Mouse (Mus musculus): ENCODE data around the gene Otop1. TPM values are rescaled to one million over a fixed set of nuclear protein-coding genes. Genes with fewer than 3 reads are reported as not detected.

The Otop1 gene
- total RNA-seq, 1 experiment, result 1.5 TPM

GRCm38 (mm10) chr5:38241473-38241834 lies 34.3 kb upstream of the Otop1 start:
- DNase-seq (ENCODE audit: low read depth, low spot score), result no peak
- no peaks in the 10 kb centered on the region for H3K4me1 ChIP-seq (ENCODE audit: control insufficient read depth in 2 of 2, insufficient read depth in 2 of 2, low read length in 2 of 2, poor library complexity in 1 of 2)
- TF ChIP-seq CHD2 (IDR thresholded peaks at IDR 0.05; ENCODE audit: low read depth, low read length), result no peak
- no peaks in the 10 kb centered on the region for H3K9me3 ChIP-seq (ENCODE audit: control insufficient read depth, insufficient read depth, low read depth, low read length)
- no peaks in the 10 kb centered on the region for H3K36me3 ChIP-seq (ENCODE audit: control insufficient read depth, insufficient read depth, low read length, poor library complexity, severe bottlenecking)
- in situ Hi-C loops (cut with MboI; ENCODE audit: low sequenced_read_pairs in 2 of 2, unreplicated experiment in 2 of 2), result no loop called here
- H3K9ac ChIP-seq (ENCODE audit: insufficient read depth, low read depth, low read length, poor library complexity, severe bottlenecking), result no peak overlapping the region
- no peak overlapping the region for H3K27ac ChIP-seq (ENCODE audit: insufficient read depth, low read depth, low read length, poor library complexity, severe bottlenecking)
- no peak overlapping the region for H3K4me3 ChIP-seq (ENCODE audit: insufficient read depth in 1 of 2, low read depth in 1 of 2, low read length in 2 of 2, poor library complexity in 1 of 2, severe bottlenecking in 1 of 2)

GRCm38 (mm10) chr5:38241966-38242365 lies 33.8 kb upstream of the Otop1 start:
- H3K9ac ChIP-seq (ENCODE audit: insufficient read depth, low read depth, low read length, poor library complexity, severe bottlenecking), result no peak overlapping the region
- no peak overlapping the region for H3K4me3 ChIP-seq (ENCODE audit: insufficient read depth in 1 of 2, low read depth in 1 of 2, low read length in 2 of 2, poor library complexity in 1 of 2, severe bottlenecking in 1 of 2)
- H3K9me3 ChIP-seq (ENCODE audit: control insufficient read depth, insufficient read depth, low read depth, low read length), result no peaks in the 10 kb centered on the region
- H3K4me1 ChIP-seq (ENCODE audit: control insufficient read depth in 2 of 2, insufficient read depth in 2 of 2, low read length in 2 of 2, poor library complexity in 1 of 2), result no peaks in the 10 kb centered on the region
- no peaks in the 10 kb centered on the region for H3K36me3 ChIP-seq (ENCODE audit: control insufficient read depth, insufficient read depth, low read length, poor library complexity, severe bottlenecking)
- TF ChIP-seq CHD2 (IDR thresholded peaks at IDR 0.05; ENCODE audit: low read depth, low read length) (no peak), ZC3H11A (IDR thresholded peaks at IDR 0.05; ENCODE audit: borderline replicate concordance, low read depth, low read length) (no peak), ZNF384 (IDR thresholded peaks at IDR 0.05; ENCODE audit: low read depth, low read length) (no peak), MAFK (IDR thresholded peaks at IDR 0.05; ENCODE audit: insufficient read depth, low read depth, low read length) (no peak), HCFC1 (IDR thresholded peaks at IDR 0.05; ENCODE audit: borderline replicate concordance, insufficient read depth, low read length) (no peak)
- in situ Hi-C loops (cut with MboI; ENCODE audit: low sequenced_read_pairs in 2 of 2, unreplicated experiment in 2 of 2), result no loop called here
- DNase-seq (ENCODE audit: low read depth, low spot score), result no peak
- no peak overlapping the region for H3K27ac ChIP-seq (ENCODE audit: insufficient read depth, low read depth, low read length, poor library complexity, severe bottlenecking)

GRCm38 (mm10) chr5:38255195-38255594 lies 20.6 kb upstream of the Otop1 start:
- no peaks in the 10 kb centered on the region for H3K9me3 ChIP-seq (ENCODE audit: control insufficient read depth, insufficient read depth, low read depth, low read length)
- no peak for DNase-seq (ENCODE audit: low read depth, low spot score)
- TF ChIP-seq MAFK (IDR thresholded peaks at IDR 0.05; ENCODE audit: insufficient read depth, low read depth, low read length) (no peak), HCFC1 (IDR thresholded peaks at IDR 0.05; ENCODE audit: borderline replicate concordance, insufficient read depth, low read length) (no peak), ZC3H11A (IDR thresholded peaks at IDR 0.05; ENCODE audit: borderline replicate concordance, low read depth, low read length) (no peak), ZNF384 (IDR thresholded peaks at IDR 0.05; ENCODE audit: low read depth, low read length) (no peak), CHD2 (IDR thresholded peaks at IDR 0.05; ENCODE audit: low read depth, low read length) (no peak)
- in situ Hi-C loops (cut with MboI; ENCODE audit: low sequenced_read_pairs in 2 of 2, unreplicated experiment in 2 of 2), result no loop called here
- no peak overlapping the region for H3K4me3 ChIP-seq (ENCODE audit: insufficient read depth in 1 of 2, low read depth in 1 of 2, low read length in 2 of 2, poor library complexity in 1 of 2, severe bottlenecking in 1 of 2)
- H3K4me1 ChIP-seq (ENCODE audit: control insufficient read depth in 2 of 2, insufficient read depth in 2 of 2, low read length in 2 of 2, poor library complexity in 1 of 2), result no peaks in the 10 kb centered on the region
- H3K27ac ChIP-seq (ENCODE audit: insufficient read depth, low read depth, low read length, poor library complexity, severe bottlenecking), result no peak overlapping the region
- no peaks in the 10 kb centered on the region for H3K36me3 ChIP-seq (ENCODE audit: control insufficient read depth, insufficient read depth, low read length, poor library complexity, severe bottlenecking)
- H3K9ac ChIP-seq (ENCODE audit: insufficient read depth, low read depth, low read length, poor library complexity, severe bottlenecking), result no peak overlapping the region

- in situ Hi-C loops (cut with MboI; ENCODE audit: low sequenced_read_pairs in 2 of 2, unreplicated experiment in 2 of 2), result no loop called here
- no peak overlapping the region for H3K27ac ChIP-seq (ENCODE audit: insufficient read depth, low read depth, low read length, poor library complexity, severe bottlenecking)
- TF ChIP-seq HCFC1 (IDR thresholded peaks at IDR 0.05; ENCODE audit: borderline replicate concordance, insufficient read depth, low read length), result no peak
- no peak for TF ChIP-seq CHD2 (IDR thresholded peaks at IDR 0.05; ENCODE audit: low read depth, low read length)
- TF ChIP-seq MAFK (IDR thresholded peaks at IDR 0.05; ENCODE audit: insufficient read depth, low read depth, low read length), result no peak
- TF ChIP-seq ZNF384 (IDR thresholded peaks at IDR 0.05; ENCODE audit: low read depth, low read length), result no peak
- no peak for TF ChIP-seq ZC3H11A (IDR thresholded peaks at IDR 0.05; ENCODE audit: borderline replicate concordance, low read depth, low read length)
These were observed 20.1 kb upstream of the Otop1 start for GRCm38 (mm10) chr5:38255644-38256043.

GRCm38 (mm10) chr5:38256551-38256950 lies 19.2 kb upstream of the Otop1 start:
- Histone ChIP-seq H3K4me1 (ENCODE audit: control insufficient read depth in 2 of 2, insufficient read depth in 2 of 2, low read length in 2 of 2, poor library complexity in 1 of 2) (no peaks in the 10 kb centered on the region), H3K4me3 (ENCODE audit: insufficient read depth in 1 of 2, low read depth in 1 of 2, low read length in 2 of 2, poor library complexity in 1 of 2, severe bottlenecking in 1 of 2) (no peak overlapping the region), H3K9me3 (ENCODE audit: control insufficient read depth, insufficient read depth, low read depth, low read length) (no peaks in the 10 kb centered on the region), H3K27ac (ENCODE audit: insufficient read depth, low read depth, low read length, poor library complexity, severe bottlenecking) (no peak overlapping the region), H3K36me3 (ENCODE audit: control insufficient read depth, insufficient read depth, low read length, poor library complexity, severe bottlenecking) (no peaks in the 10 kb centered on the region), H3K9ac (ENCODE audit: insufficient read depth, low read depth, low read length, poor library complexity, severe bottlenecking) (no peak overlapping the region)
- no peak for TF ChIP-seq ZNF384 (IDR thresholded peaks at IDR 0.05; ENCODE audit: low read depth, low read length)
- no peak for TF ChIP-seq MAFK (IDR thresholded peaks at IDR 0.05; ENCODE audit: insufficient read depth, low read depth, low read length)
- no peak for TF ChIP-seq CHD2 (IDR thresholded peaks at IDR 0.05; ENCODE audit: low read depth, low read length)
- TF ChIP-seq ZC3H11A (IDR thresholded peaks at IDR 0.05; ENCODE audit: borderline replicate concordance, low read depth, low read length), result no peak
- TF ChIP-seq HCFC1 (IDR thresholded peaks at IDR 0.05; ENCODE audit: borderline replicate concordance, insufficient read depth, low read length), result no peak
- DNase-seq (ENCODE audit: low read depth, low spot score), result no peak
- in situ Hi-C loops (cut with MboI; ENCODE audit: low sequenced_read_pairs in 2 of 2, unreplicated experiment in 2 of 2), result no loop called here

More at GRCm38 (mm10) chr5:38255644-38256043, 20.1 kb upstream of the Otop1 start:
- H3K9me3 ChIP-seq (ENCODE audit: control insufficient read depth, insufficient read depth, low read depth, low read length), result no peaks in the 10 kb centered on the region
- no peak overlapping the region for H3K9ac ChIP-seq (ENCODE audit: insufficient read depth, low read depth, low read length, poor library complexity, severe bottlenecking)
- H3K36me3 ChIP-seq (ENCODE audit: control insufficient read depth, insufficient read depth, low read length, poor library complexity, severe bottlenecking), result no peaks in the 10 kb centered on the region
- H3K4me1 ChIP-seq (ENCODE audit: control insufficient read depth in 2 of 2, insufficient read depth in 2 of 2, low read length in 2 of 2, poor library complexity in 1 of 2), result no peaks in the 10 kb centered on the region
- DNase-seq (ENCODE audit: low read depth, low spot score), result no peak
- no peak overlapping the region for H3K4me3 ChIP-seq (ENCODE audit: insufficient read depth in 1 of 2, low read depth in 1 of 2, low read length in 2 of 2, poor library complexity in 1 of 2, severe bottlenecking in 1 of 2)
